Mouse (Mus musculus) testis, postnatal 10 days (tissue): ENCODE results near the gene Gp9.

Experiments
- DNase-seq: peaks from one replicate; pipeline ENCODE4 v3.0.0; 2021; ENCODE audit warnings: low spot score

Gene Gp9

GRCm38 (mm10) chr6:87777842-87778241 is at the start of gene Gp9:
Gene Gp9, plus strand, starts transcription at chr6:87778072.
- DNase-seq: no peak

- no peak for DNase-seq
These were observed 49.8 kb upstream of the Gp9 start for GRCm38 (mm10) chr6:87728102-87728501.

- DNase-seq: no peak
These were observed 47.7 kb upstream of the Gp9 start for GRCm38 (mm10) chr6:87730141-87730540.

GRCm38 (mm10) chr6:87730591-87731462 is 47.0 kb upstream of the Gp9 start, which contains the start of gene Efcc1:
Gene Efcc1, plus strand, starts transcription at chr6:87730869.
- DNase-seq: no peak

GRCm38 (mm10) chr6:87731463-87732095 is 46.3 kb upstream of the Gp9 start:
- DNase-seq: no peak

GRCm38 (mm10) chr6:87732151-87733011 is 45.5 kb upstream of the Gp9 start:
- no peak for DNase-seq

GRCm38 (mm10) chr6:87733131-87733930 is 44.5 kb upstream of the Gp9 start:
- no peak for DNase-seq

GRCm38 (mm10) chr6:87734136-87734535 is 43.7 kb upstream of the Gp9 start:
- no peak for DNase-seq

GRCm38 (mm10) chr6:87736923-87737322 is 40.9 kb upstream of the Gp9 start:
- DNase-seq: no peak

- no peak for DNase-seq
These were observed 39.8 kb upstream of the Gp9 start for GRCm38 (mm10) chr6:87737921-87738626.

GRCm38 (mm10) chr6:87739898-87740297 is 38.0 kb upstream of the Gp9 start:
- no peak for DNase-seq

GRCm38 (mm10) chr6:87740496-87740895 is 37.4 kb upstream of the Gp9 start:
- no peak for DNase-seq

GRCm38 (mm10) chr6:87741978-87742377 is 35.9 kb upstream of the Gp9 start:
- DNase-seq: no peak

- no peak for DNase-seq
These were observed 35.1 kb upstream of the Gp9 start for GRCm38 (mm10) chr6:87742804-87743203.

- no peak for DNase-seq
These were observed 34.6 kb upstream of the Gp9 start for GRCm38 (mm10) chr6:87743281-87743680.

GRCm38 (mm10) chr6:87744632-87745031 is 33.2 kb upstream of the Gp9 start:
- no peak for DNase-seq

GRCm38 (mm10) chr6:87745301-87745700 is 32.6 kb upstream of the Gp9 start:
- no peak for DNase-seq

- DNase-seq: no peak
These were observed 31.8 kb upstream of the Gp9 start for GRCm38 (mm10) chr6:87746059-87746458.

- no peak for DNase-seq
These were observed 31.0 kb upstream of the Gp9 start for GRCm38 (mm10) chr6:87746849-87747248.

- DNase-seq: no peak
These were observed 29.8 kb upstream of the Gp9 start for GRCm38 (mm10) chr6:87748078-87748477.

- no peak for DNase-seq
These were observed 29.3 kb upstream of the Gp9 start for GRCm38 (mm10) chr6:87748531-87748930.
